Mouse (Mus musculus) intestine, postnatal 0 days (tissue): Measurements from ENCODE around the gene Teddm2. TPM values are rescaled to one million over a fixed set of nuclear protein-coding genes. Genes with fewer than 3 reads are reported as not detected.

Experiments used
- ATAC-seq: fragments of 200-750 bp; cut with Nextera tagmentation; 2 replicates; pipeline ENCODE4 v1.8.0; 2017; ENCODE audit warnings: mild to moderate bottlenecking, moderate TSS enrichment, moderate library complexity
- H3K27ac ChIP-seq: fragments of 300-500 bp; sonication (generic); 2 replicates; pipeline ENCODE4 v1.5.1; 2014; ENCODE audit warnings: mild to moderate bottlenecking, low read depth, low read length, moderate library complexity
- H3K27me3 ChIP-seq: fragments of 300-500 bp; sonication (generic); replicated peaks from 2 replicates; pipeline ENCODE4 v1.6.1; 2014; ENCODE audit warnings: low read length, mixed read lengths; ENCODE audit not compliant: control insufficient read depth, insufficient read depth
- H3K36me3 ChIP-seq: fragments of 300-500 bp; sonication (generic); 2 replicates; pipeline ENCODE4 v1.6.1; 2014; ENCODE audit warnings: mild to moderate bottlenecking, moderate library complexity; ENCODE audit not compliant: control insufficient read depth, insufficient read depth
- H3K4me1 ChIP-seq: fragments of 300-500 bp; sonication (generic); replicated peaks from 2 replicates; pipeline ENCODE4 v1.6.1; 2014; ENCODE audit warnings: antibody characterized with exemption, low read length, mixed read lengths; ENCODE audit not compliant: control insufficient read depth, insufficient read depth
- H3K4me2 ChIP-seq: fragments of 300-500 bp; sonication (generic); replicated peaks from 2 replicates; pipeline ENCODE4 v1.6.1; 2014; ENCODE audit warnings: low read depth, mild to moderate bottlenecking, moderate library complexity
- H3K4me3 ChIP-seq: fragments of 300-500 bp; sonication (generic); 2 replicates; pipeline ENCODE4 v1.5.1; 2014; ENCODE audit warnings: low read depth, low read length
- H3K9ac ChIP-seq: fragments of 300-500 bp; sonication (generic); 2 replicates; pipeline ENCODE4 v1.6.1; 2014; ENCODE audit warnings: mild to moderate bottlenecking, low read depth, low read length
- H3K9me3 ChIP-seq: fragments of 300-500 bp; sonication (generic); 2 replicates; pipeline ENCODE4 v1.6.1; 2016; ENCODE audit warnings: mixed run types; ENCODE audit not compliant: control insufficient read depth
- CTCF ChIP-seq: sonication (generic); IDR thresholded peaks from 2 replicates; pipeline ENCODE4 v1.5.1; 2016; ENCODE audit warnings: low read depth, mild to moderate bottlenecking, control low read depth, antibody characterized with exemption, moderate library complexity
- WGBS: fragments of 180-500 bp; shearing (Covaris S2); extraction: QIAGEN DNeasy Blood & Tissue Kit; methylation state at CpG from one replicate; pipeline ENCODE4 v1.1.7; 2014; 5-methylcytosine and 5-hydroxymethylcytosine counted together
- polyA plus RNA-seq: library from polyadenylated mRNA; unstranded; fragments of >200 nt; fragmentation: Nextera tagmentation; extraction: Ambion mirVana; gene quantifications from 2 replicates; pipeline ENCODE4 v1.2.1, GENCODE M21; 2015

The Teddm2 gene
- polyA plus RNA-seq, 1 experiment from 2014 or later = 0.27 TPM

- Histone ChIP-seq H3K27me3 (no peaks in the 10 kb centered on the region), H3K4me3 (no peak overlapping the region), H3K4me1 (no peaks in the 10 kb centered on the region), H3K9me3 (no peaks in the 10 kb centered on the region), H3K36me3 (peaks cover 55% of the 10 kb centered on the region), H3K9ac (no peak overlapping the region), H3K4me2 (no peak overlapping the region), H3K27ac (no peak overlapping the region; the same call in 1 of the 2 replicates)
- WGBS = 81% methylated on average over 4 of the region's 4 CpGs
- TF ChIP-seq CTCF = no peak
- ATAC-seq = no peak
These were observed 8.7 kb upstream of the Teddm2 start for GRCm38 (mm10) chr1:153908741-153909140.

- H3K27ac ChIP-seq = no peak overlapping the region
- TF ChIP-seq CTCF = no peak
- no peaks in the 10 kb centered on the region for H3K9me3 ChIP-seq
- H3K4me1 ChIP-seq = no peaks in the 10 kb centered on the region
- WGBS = 93% methylated on average over 6 of the region's 6 CpGs
- H3K4me3 ChIP-seq = no peak overlapping the region
- H3K4me2 ChIP-seq = no peak overlapping the region
- ATAC-seq = no peak
- H3K36me3 ChIP-seq = peaks cover 60% of the 10 kb centered on the region
- H3K9ac ChIP-seq = no peak overlapping the region
- no peaks in the 10 kb centered on the region for H3K27me3 ChIP-seq
These were observed 8.2 kb upstream of the Teddm2 start for GRCm38 (mm10) chr1:153908208-153908607.

- ATAC-seq = no peak
- Histone ChIP-seq H3K27me3 (no peaks in the 10 kb centered on the region), H3K4me1 (no peaks in the 10 kb centered on the region), H3K9me3 (no peaks in the 10 kb centered on the region), H3K4me2 (no peak overlapping the region), H3K36me3 (peaks cover 67% of the 10 kb centered on the region), H3K9ac (no peak overlapping the region), H3K4me3 (no peak overlapping the region), H3K27ac (no peak overlapping the region)
- no peak for TF ChIP-seq CTCF
- WGBS = 89% methylated on average over 3 of the region's 3 CpGs
These were observed 5.9 kb upstream of the Teddm2 start for GRCm38 (mm10) chr1:153905884-153906283.

- 95% methylated on average over 14 of the region's 14 CpGs for WGBS
- no peak overlapping the region for H3K4me2 ChIP-seq
- no peak for TF ChIP-seq CTCF
- H3K9ac ChIP-seq = no peak overlapping the region
- ATAC-seq = no peak
- peaks cover 61% of the 10 kb centered on the region for H3K36me3 ChIP-seq
- no peaks in the 10 kb centered on the region for H3K27me3 ChIP-seq
- H3K4me1 ChIP-seq = no peaks in the 10 kb centered on the region
- H3K9me3 ChIP-seq = no peaks in the 10 kb centered on the region
- H3K4me3 ChIP-seq = no peak overlapping the region
- H3K27ac ChIP-seq = no peak overlapping the region
These were observed 4.2 kb upstream of the Teddm2 start for GRCm38 (mm10) chr1:153904236-153904635.

- ATAC-seq = no peak
- no peak for TF ChIP-seq CTCF
- H3K4me3 ChIP-seq = no peak overlapping the region
- H3K9ac ChIP-seq = no peak overlapping the region
- H3K4me2 ChIP-seq = no peak overlapping the region
- peaks cover 50% of the 10 kb centered on the region for H3K36me3 ChIP-seq
- H3K27me3 ChIP-seq = no peaks in the 10 kb centered on the region
- WGBS = 85% methylated on average over 13 of the region's 13 CpGs
- no peak overlapping the region for H3K27ac ChIP-seq
- no peaks in the 10 kb centered on the region for H3K9me3 ChIP-seq
- no peaks in the 10 kb centered on the region for H3K4me1 ChIP-seq
These were observed 3.0 kb upstream of the Teddm2 start for GRCm38 (mm10) chr1:153903006-153903405.

- whole genome bisulfite sequencing = 4% methylated on average over 25 of the region's 25 CpGs
These were observed 1.1 kb upstream of the Teddm2 start for GRCm38 (mm10) chr1:153900860-153901730.

More at GRCm38 (mm10) chr1:153900860-153901730, 1.1 kb upstream of the Teddm2 start:
- no peak for ATAC-seq
- peak overlapping the region; percentile 91 for H3K4me2 ChIP-seq
- peak overlapping the region; percentile 86 for H3K9ac ChIP-seq
- TF ChIP-seq CTCF = no peak
- H3K4me1 ChIP-seq = no peaks in the 10 kb centered on the region
- no peaks in the 10 kb centered on the region for H3K27me3 ChIP-seq
- no peaks in the 10 kb centered on the region for H3K9me3 ChIP-seq
- peaks cover 31% of the 10 kb centered on the region for H3K36me3 ChIP-seq
- H3K4me3 ChIP-seq = peak overlapping the region; percentile 81
- H3K27ac ChIP-seq = peak overlapping the region; percentile 93
